Mouse (Mus musculus) gastrocnemius, postnatal 4 days (tissue): ENCODE data around the gene Hebp1. TPM values are rescaled to one million over a fixed set of nuclear protein-coding genes. Genes with fewer than 3 reads are reported as not detected.

Source experiments
- DNase-seq, 2 experiments: peaks; one replicate each; pipeline ENCODE4 v3.0.0; 2021 to 2022; ENCODE audit warnings: low spot score in 2 of 2, mixed read lengths in 2 of 2
- total RNA-seq, 2 experiments: library from RNA; stranded (reverse); gene quantifications; 2 replicates each; pipeline ENCODE4 v1.2.3; 2021

Gene Hebp1
- total RNA-seq, 2 experiments from 2014 or later = 20.7 to 30.2 TPM

GRCm38 (mm10) chr6:135198726-135199125 lies 904 bp upstream of the Hebp1 start:
- DNase-seq = no peak

- DNase-seq = no peak
Measured at GRCm38 (mm10) chr6:135197446-135197845, 376 bp downstream of the Hebp1 start.

GRCm38 (mm10) chr6:135196707-135197106 lies 1.1 kb downstream of the Hebp1 start:
- no peak for DNase-seq

GRCm38 (mm10) chr6:135194907-135195306 lies 2.9 kb downstream of the Hebp1 start:
- no peak for DNase-seq

GRCm38 (mm10) chr6:135193733-135194132 lies 4.1 kb downstream of the Hebp1 start:
- DNase-seq = no peak

GRCm38 (mm10) chr6:135192993-135193392 lies 4.8 kb downstream of the Hebp1 start:
- no peak for DNase-seq

- no peak for DNase-seq
Measured at GRCm38 (mm10) chr6:135191906-135192305, 5.9 kb downstream of the Hebp1 start.

- DNase-seq = no peak
Measured at GRCm38 (mm10) chr6:135190122-135190521, 7.7 kb downstream of the Hebp1 start.

- no peak for DNase-seq
Measured at GRCm38 (mm10) chr6:135188629-135189028, 9.2 kb downstream of the Hebp1 start.

GRCm38 (mm10) chr6:135187076-135187917 lies 10.5 kb downstream of the Hebp1 start:
- DNase-seq = no peak

- no peak for DNase-seq
Measured at GRCm38 (mm10) chr6:135183961-135184360, 13.9 kb downstream of the Hebp1 start.

GRCm38 (mm10) chr6:135182925-135183324 lies 14.9 kb downstream of the Hebp1 start:
- no peak for DNase-seq

- DNase-seq = no peak
Measured at GRCm38 (mm10) chr6:135178599-135178998, 19.2 kb downstream of the Hebp1 start.

GRCm38 (mm10) chr6:135177271-135177670 lies 20.6 kb downstream of the Hebp1 start:
- no peak for DNase-seq

- no peak for DNase-seq
Measured at GRCm38 (mm10) chr6:135175014-135175413, 22.8 kb downstream of the Hebp1 start.

GRCm38 (mm10) chr6:135171736-135172135 lies 26.1 kb downstream of the Hebp1 start:
- DNase-seq = no peak

- no peak for DNase-seq
Measured at GRCm38 (mm10) chr6:135169246-135169645, 28.6 kb downstream of the Hebp1 start.

GRCm38 (mm10) chr6:135168471-135168870 lies 29.4 kb downstream of the Hebp1 start:
- no peak for DNase-seq

GRCm38 (mm10) chr6:135167380-135168311 lies 30.2 kb downstream of the Hebp1 start:
- peak; percentile 81 to 91 for DNase-seq

GRCm38 (mm10) chr6:135166712-135167111 lies 31.1 kb downstream of the Hebp1 start:
- DNase-seq = no peak

GRCm38 (mm10) chr6:135166262-135166661 lies 31.6 kb downstream of the Hebp1 start:
- DNase-seq = no peak

GRCm38 (mm10) chr6:135165706-135166105 lies 32.1 kb downstream of the Hebp1 start:
- DNase-seq = no peak
